Mouse (Mus musculus): Measurements from ENCODE around the gene Tbc1d15. TPM values are rescaled to one million over a fixed set of nuclear protein-coding genes. Genes with fewer than 3 reads are reported as not detected.

The Tbc1d15 gene
- polyA plus RNA-seq, 1 experiment from 2014 or later = 35.0 TPM

DNA sequence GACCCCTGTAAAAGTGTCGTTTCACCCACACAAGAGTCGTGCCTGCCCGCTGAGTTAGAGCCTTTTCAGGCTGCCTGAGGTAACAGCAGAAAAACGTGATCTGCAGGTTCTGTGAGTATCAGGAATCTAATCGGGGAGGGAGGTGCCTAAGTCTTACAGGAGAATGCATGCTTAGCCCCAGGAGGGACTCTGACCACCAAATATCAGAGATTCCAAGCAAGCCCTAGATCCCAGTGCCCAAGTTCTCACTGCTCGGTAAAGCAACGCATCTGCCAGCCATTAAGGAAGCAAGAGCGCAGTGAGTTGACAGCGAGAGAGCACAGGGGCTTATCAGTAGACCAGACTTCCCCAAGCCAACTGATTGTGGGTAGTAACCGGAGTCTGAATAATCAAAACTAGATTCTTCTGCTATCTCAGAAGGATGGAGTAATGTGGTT is 1.1 kb upstream of the Tbc1d15 start:
- Histone ChIP-seq H3K4me3 (replicated peaks; ENCODE audit: low read length) (peak overlapping the region; percentile 83), H3K9ac (peak overlapping the region; percentile 75), H3K36me3 (replicated peaks; ENCODE audit: control insufficient read depth, insufficient read depth) (no peaks in the 10 kb centered on the region), H3K27me3 (ENCODE audit: control insufficient read depth, insufficient read depth, low read length) (no peaks in the 10 kb centered on the region), H3K9me3 (ENCODE audit: control insufficient read depth, low read length) (no peaks in the 10 kb centered on the region), H3K4me1 (replicated peaks; ENCODE audit: control insufficient read depth, insufficient read depth, low read length) (peaks cover 12% of the 10 kb centered on the region), H3K4me2 (replicated peaks) (peak overlapping the region; percentile 79), H3K27ac (no peak overlapping the region)
- DNase-seq (ENCODE audit: low spot score) = no peak
- WGBS = 15% methylated on average over 10 of the region's 10 CpGs
- ATAC-seq (ENCODE audit: low FRiP score) = no peak

DNA sequence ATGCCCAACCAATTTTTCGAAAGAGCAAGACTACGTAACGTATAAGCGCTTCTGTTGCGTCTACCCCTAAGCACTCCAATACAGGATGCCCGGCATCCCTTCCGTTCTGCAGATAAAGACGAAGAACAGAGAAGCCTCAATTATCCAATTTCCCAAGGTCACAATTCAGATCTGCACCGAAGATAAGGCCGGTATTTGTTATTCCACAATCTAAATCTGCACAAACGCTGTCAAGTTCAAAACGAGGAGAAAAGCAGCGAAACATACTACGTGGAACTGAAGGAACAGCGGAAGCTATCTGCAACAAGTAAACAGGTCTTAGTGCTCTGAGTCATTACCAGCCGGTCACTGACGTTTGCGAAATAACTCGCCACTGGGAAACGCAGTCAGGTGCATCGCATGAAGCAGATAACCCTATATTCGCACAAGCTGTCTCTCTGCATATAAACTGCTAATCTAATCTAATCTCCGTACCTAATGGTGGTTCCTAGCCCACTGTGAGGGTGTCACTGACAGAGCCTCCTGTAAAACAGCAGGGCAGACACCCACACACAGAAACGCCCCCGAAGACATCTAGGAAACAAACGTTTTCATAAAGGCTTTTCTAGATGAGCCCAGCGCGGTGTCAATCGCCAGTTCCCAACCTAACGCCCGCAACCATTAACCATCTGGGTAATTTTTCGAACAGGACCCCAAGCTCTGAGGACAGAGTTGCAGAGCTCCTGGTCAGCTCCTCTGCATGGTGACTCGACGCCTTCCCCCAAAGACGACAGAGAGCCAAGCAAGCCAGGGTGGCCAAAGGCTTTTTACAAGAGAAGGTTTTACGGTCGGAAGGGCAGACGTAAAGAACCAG is 806 bp downstream of the Tbc1d15 start:
- Histone ChIP-seq H3K9ac (peak overlapping the region; percentile 75), H3K9me3 (ENCODE audit: control insufficient read depth, low read length) (no peaks in the 10 kb centered on the region), H3K4me2 (replicated peaks) (peak overlapping the region; percentile 56), H3K4me1 (replicated peaks; ENCODE audit: control insufficient read depth, insufficient read depth, low read length) (peaks cover 12% of the 10 kb centered on the region), H3K4me3 (replicated peaks; ENCODE audit: low read length) (peak overlapping the region; percentile 83), H3K36me3 (replicated peaks; ENCODE audit: control insufficient read depth, insufficient read depth) (no peaks in the 10 kb centered on the region), H3K27ac (no peak overlapping the region), H3K27me3 (ENCODE audit: control insufficient read depth, insufficient read depth, low read length) (no peaks in the 10 kb centered on the region)
- WGBS = 38% methylated on average over 34 of the region's 38 CpGs
- DNase-seq (ENCODE audit: low spot score) = no peak
- no peak for ATAC-seq (ENCODE audit: low FRiP score)

DNA sequence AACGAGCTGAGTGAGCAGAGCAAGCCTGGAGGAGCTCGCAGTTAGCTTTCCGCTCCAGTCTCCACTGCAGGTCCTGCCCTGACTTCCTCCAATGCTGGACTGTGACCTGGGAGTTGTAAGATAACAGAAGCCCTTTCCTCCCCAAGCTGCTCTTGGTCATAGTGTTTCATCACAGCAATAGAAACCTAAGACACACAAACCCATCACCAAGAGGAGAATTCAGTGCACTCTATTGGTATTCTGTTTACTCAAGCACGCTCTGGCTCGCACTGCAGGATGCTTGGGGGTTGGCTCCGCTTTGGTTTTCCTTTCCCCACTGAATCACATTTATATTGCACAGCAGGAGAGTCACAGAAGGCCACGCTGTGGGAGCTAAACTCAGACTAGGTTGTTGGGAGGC is 3.2 kb downstream of the Tbc1d15 start:
- Histone ChIP-seq H3K4me1 (replicated peaks; ENCODE audit: control insufficient read depth, insufficient read depth, low read length) (peaks cover 12% of the 10 kb centered on the region), H3K36me3 (replicated peaks; ENCODE audit: control insufficient read depth, insufficient read depth) (no peaks in the 10 kb centered on the region), H3K9ac (no peak overlapping the region), H3K27ac (no peak overlapping the region), H3K9me3 (ENCODE audit: control insufficient read depth, low read length) (no peaks in the 10 kb centered on the region), H3K4me3 (replicated peaks; ENCODE audit: low read length) (no peak overlapping the region), H3K4me2 (replicated peaks) (no peak overlapping the region), H3K27me3 (ENCODE audit: control insufficient read depth, insufficient read depth, low read length) (no peaks in the 10 kb centered on the region)
- no peak for DNase-seq (ENCODE audit: low spot score)
- 29% methylated on average over 7 of the region's 7 CpGs for WGBS
- no peak for ATAC-seq (ENCODE audit: low FRiP score)

DNA sequence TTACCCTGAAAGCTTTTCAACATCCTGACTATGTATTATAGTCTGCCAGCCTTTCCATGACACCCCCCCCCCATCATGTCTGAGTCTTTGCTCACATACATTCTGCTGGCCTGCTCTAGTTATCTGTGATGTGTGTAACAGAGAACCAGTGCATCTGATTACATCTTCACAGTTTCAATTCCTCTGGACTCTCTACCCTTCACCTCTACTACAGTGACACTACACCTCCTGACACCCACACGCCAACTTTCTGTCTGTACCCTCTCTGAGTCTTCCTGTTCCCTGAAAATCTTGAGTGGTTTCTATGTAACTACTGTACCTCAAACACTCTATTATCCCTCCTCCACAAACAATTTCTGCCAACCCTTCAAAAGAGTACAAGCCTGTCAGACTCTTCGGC is 5.8 kb downstream of the Tbc1d15 start:
- no peak overlapping the region for H3K4me2 ChIP-seq (replicated peaks)
- WGBS = 96% methylated on average over 2 of the region's 2 CpGs
- H3K4me3 ChIP-seq (replicated peaks; ENCODE audit: low read length) = no peak overlapping the region
- no peaks in the 10 kb centered on the region for H3K36me3 ChIP-seq (replicated peaks; ENCODE audit: control insufficient read depth, insufficient read depth)
- peaks cover 7% of the 10 kb centered on the region; the same call in 1 of the 2 replicates for H3K4me1 ChIP-seq (replicated peaks; ENCODE audit: control insufficient read depth, insufficient read depth, low read length)
- H3K27ac ChIP-seq = no peak overlapping the region
- H3K9ac ChIP-seq = no peak overlapping the region
- no peak for ATAC-seq (ENCODE audit: low FRiP score)
- no peaks in the 10 kb centered on the region for H3K27me3 ChIP-seq (ENCODE audit: control insufficient read depth, insufficient read depth, low read length)
- DNase-seq (ENCODE audit: low spot score) = no peak
- no peaks in the 10 kb centered on the region for H3K9me3 ChIP-seq (ENCODE audit: control insufficient read depth, low read length)

DNA sequence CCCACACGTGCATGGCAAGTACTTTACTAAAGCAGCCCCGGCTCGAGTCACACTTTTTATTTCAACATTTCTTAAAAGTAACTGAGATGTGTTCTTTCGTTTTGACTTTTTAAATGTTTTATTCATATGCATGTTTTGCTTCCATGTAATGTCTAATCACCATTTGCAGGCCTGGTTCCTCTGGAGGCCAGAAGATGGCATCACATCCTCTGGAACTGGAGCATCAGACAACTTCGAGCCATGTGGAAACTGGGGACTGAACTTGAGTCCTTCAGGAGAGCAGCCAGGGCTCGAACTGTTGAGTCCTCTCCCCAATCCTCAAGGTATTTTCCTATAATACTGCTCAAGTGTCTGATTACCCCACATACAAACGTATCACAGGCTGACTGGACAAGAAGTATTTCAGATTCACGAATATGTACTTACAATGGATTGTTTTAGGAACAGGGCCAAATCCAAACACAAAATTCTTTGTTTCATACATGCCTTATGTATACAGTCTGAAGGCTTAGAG is 10.1 kb downstream of the Tbc1d15 start:
- no peak overlapping the region for H3K4me3 ChIP-seq (replicated peaks; ENCODE audit: low read length)
- no peaks in the 10 kb centered on the region for H3K27me3 ChIP-seq (ENCODE audit: control insufficient read depth, insufficient read depth, low read length)
- no peaks in the 10 kb centered on the region for H3K4me1 ChIP-seq (replicated peaks; ENCODE audit: control insufficient read depth, insufficient read depth, low read length)
- 86% methylated on average over 8 of the region's 8 CpGs for WGBS
- no peak overlapping the region for H3K27ac ChIP-seq
- no peak overlapping the region for H3K9ac ChIP-seq
- ATAC-seq (ENCODE audit: low FRiP score) = no peak
- H3K36me3 ChIP-seq (replicated peaks; ENCODE audit: control insufficient read depth, insufficient read depth) = peaks cover 32% of the 10 kb centered on the region
- no peak for DNase-seq (ENCODE audit: low spot score)
- no peaks in the 10 kb centered on the region for H3K9me3 ChIP-seq (ENCODE audit: control insufficient read depth, low read length)
- H3K4me2 ChIP-seq (replicated peaks) = no peak overlapping the region

DNA sequence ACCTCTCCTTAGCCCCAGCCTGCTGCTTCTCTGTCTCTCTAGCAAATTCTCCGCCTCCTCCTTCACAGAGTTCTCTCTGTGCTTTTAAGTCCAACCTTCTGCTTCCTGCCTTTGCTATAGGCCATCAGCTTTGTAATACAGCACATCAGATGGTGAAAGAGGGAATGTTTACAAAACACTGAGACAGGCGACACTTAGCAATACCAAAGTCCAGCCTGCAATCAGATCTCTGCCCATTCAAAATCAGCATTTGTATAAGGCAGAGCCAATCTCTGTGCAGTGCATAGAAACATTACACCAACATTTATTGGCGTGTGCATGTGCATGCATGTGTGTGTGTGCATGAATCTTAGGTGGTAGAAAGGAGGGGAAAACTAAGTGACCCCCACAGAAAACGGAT is 13.3 kb downstream of the Tbc1d15 start:
- Histone ChIP-seq H3K27ac (no peak overlapping the region), H3K4me3 (replicated peaks; ENCODE audit: low read length) (no peak overlapping the region), H3K27me3 (ENCODE audit: control insufficient read depth, insufficient read depth, low read length) (no peaks in the 10 kb centered on the region), H3K4me2 (replicated peaks) (no peak overlapping the region), H3K9me3 (ENCODE audit: control insufficient read depth, low read length) (no peaks in the 10 kb centered on the region), H3K4me1 (replicated peaks; ENCODE audit: control insufficient read depth, insufficient read depth, low read length) (no peaks in the 10 kb centered on the region), H3K36me3 (replicated peaks; ENCODE audit: control insufficient read depth, insufficient read depth) (peaks cover 36% of the 10 kb centered on the region), H3K9ac (no peak overlapping the region)
- DNase-seq (ENCODE audit: low spot score) (no peak), ATAC-seq (ENCODE audit: low FRiP score) (no peak)
- WGBS = 88% methylated on average over 4 of the region's 4 CpGs

DNA sequence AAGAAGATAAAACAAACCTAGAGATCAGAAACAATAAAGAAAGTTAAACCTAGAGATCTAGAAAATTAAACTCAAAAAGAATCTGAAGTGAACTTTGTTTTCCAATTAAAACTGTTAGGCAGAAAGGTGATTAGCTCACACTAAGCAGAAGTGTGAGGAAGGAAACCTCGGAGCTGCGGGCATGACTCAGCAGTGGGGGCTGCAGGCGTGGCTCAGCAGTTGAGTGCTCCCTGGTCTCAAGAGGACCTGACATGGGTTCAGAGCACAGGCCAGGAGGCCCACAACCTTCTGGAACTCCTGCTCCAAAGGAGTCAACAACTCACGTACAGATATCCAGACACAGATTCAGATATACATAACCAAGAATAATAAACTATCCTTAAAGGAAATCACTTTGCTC is 14.5 kb downstream of the Tbc1d15 start:
- H3K27ac ChIP-seq = no peak overlapping the region
- no peak overlapping the region for H3K4me3 ChIP-seq (replicated peaks; ENCODE audit: low read length)

DNA sequence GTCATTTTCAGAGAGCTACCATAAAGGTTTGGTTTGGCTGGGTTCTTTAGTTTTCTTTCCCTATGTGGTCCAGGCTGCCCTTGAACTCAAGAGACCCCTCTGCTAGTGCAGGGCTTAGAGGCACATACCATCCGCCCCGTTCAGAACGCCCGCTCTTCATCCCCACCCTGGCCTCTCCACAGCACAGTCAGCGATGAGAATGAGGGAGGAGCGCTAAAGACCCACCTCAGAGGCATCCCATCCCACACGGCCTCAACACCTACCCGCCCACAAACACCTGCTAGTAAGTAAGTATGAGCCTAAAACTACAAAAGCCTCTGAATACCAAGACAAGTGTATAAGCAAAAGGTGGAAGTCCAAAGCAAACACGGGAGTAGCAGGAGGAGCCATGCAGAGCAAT is 15.8 kb downstream of the Tbc1d15 start:
- H3K4me2 ChIP-seq (replicated peaks) = no peak overlapping the region
- H3K4me1 ChIP-seq (replicated peaks; ENCODE audit: control insufficient read depth, insufficient read depth, low read length) = no peaks in the 10 kb centered on the region
- WGBS = 95% methylated on average over 9 of the region's 9 CpGs
- H3K36me3 ChIP-seq (replicated peaks; ENCODE audit: control insufficient read depth, insufficient read depth) = peaks cover 56% of the 10 kb centered on the region
- no peak for ATAC-seq (ENCODE audit: low FRiP score)
- H3K27me3 ChIP-seq (ENCODE audit: control insufficient read depth, insufficient read depth, low read length) = no peaks in the 10 kb centered on the region
- no peak overlapping the region for H3K27ac ChIP-seq
- H3K9ac ChIP-seq = no peak overlapping the region
- H3K9me3 ChIP-seq (ENCODE audit: control insufficient read depth, low read length) = no peaks in the 10 kb centered on the region
- H3K4me3 ChIP-seq (replicated peaks; ENCODE audit: low read length) = no peak overlapping the region
- no peak for DNase-seq (ENCODE audit: low spot score)

More for the DNA sequence above, 14.5 kb downstream of the Tbc1d15 start:
- Histone ChIP-seq H3K36me3 (replicated peaks; ENCODE audit: control insufficient read depth, insufficient read depth) (peaks cover 48% of the 10 kb centered on the region), H3K9me3 (ENCODE audit: control insufficient read depth, low read length) (no peaks in the 10 kb centered on the region), H3K4me1 (replicated peaks; ENCODE audit: control insufficient read depth, insufficient read depth, low read length) (no peaks in the 10 kb centered on the region), H3K27me3 (ENCODE audit: control insufficient read depth, insufficient read depth, low read length) (no peaks in the 10 kb centered on the region), H3K9ac (no peak overlapping the region), H3K4me2 (replicated peaks) (no peak overlapping the region)
- ATAC-seq (ENCODE audit: low FRiP score) = no peak
- WGBS = 89% methylated on average over 4 of the region's 4 CpGs
- DNase-seq (ENCODE audit: low spot score) = no peak

DNA sequence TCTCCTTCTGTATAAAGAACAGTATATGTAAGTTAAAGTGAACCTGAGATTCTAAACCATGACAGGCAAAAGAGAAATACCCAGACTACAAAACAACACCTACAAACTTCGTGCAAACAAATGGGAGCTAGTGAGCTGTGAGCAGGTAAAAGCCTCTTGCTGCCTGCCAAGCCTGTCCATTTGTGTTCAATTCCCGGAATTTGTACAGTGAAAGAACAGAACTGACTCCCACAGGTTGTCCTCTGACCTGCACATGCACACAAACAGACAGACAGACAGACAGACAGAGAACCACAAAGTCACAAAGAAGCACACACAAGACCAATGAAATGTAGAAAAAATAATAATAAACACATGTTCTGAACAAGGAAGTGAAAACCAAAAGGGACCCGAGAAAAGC is 17.5 kb downstream of the Tbc1d15 start:
- H3K27ac ChIP-seq = no peak overlapping the region
- H3K4me3 ChIP-seq (replicated peaks; ENCODE audit: low read length) = no peak overlapping the region
- H3K9me3 ChIP-seq (ENCODE audit: control insufficient read depth, low read length) = no peaks in the 10 kb centered on the region
- no peaks in the 10 kb centered on the region for H3K4me1 ChIP-seq (replicated peaks; ENCODE audit: control insufficient read depth, insufficient read depth, low read length)
- H3K4me2 ChIP-seq (replicated peaks) = no peak overlapping the region
- ATAC-seq (ENCODE audit: low FRiP score) (no peak), DNase-seq (ENCODE audit: low spot score) (no peak)
- H3K36me3 ChIP-seq (replicated peaks; ENCODE audit: control insufficient read depth, insufficient read depth) = peaks cover 44% of the 10 kb centered on the region
- no peak overlapping the region for H3K9ac ChIP-seq
- H3K27me3 ChIP-seq (ENCODE audit: control insufficient read depth, insufficient read depth, low read length) = no peaks in the 10 kb centered on the region
- WGBS = 88% methylated on average over 3 of the region's 3 CpGs
